Mouse (Mus musculus): Measurements from ENCODE around the gene Dyrk1a.

Gene Dyrk1a

DNA sequence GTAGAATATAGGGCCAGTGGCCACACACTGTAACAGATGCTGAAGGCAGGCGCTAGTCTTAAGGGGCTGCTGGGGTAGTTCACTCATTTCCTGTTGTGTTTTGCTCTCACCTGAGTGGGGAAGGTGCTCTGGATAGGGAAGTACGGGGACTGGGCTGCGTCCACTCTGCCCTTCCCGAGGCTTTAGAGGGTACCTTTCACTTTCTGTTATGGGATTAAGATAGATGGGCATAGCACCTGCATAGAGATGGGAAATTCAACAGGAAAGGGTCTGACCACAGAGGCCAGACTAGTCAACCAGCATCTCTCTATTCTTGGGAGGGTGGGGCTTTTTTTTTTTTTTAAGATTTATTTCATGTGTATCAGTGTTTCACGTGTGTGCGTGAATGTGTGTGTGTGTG is 19.2 kb downstream of the Dyrk1a start:
- no peak for DNase-seq (ENCODE audit: low read depth in 1 of 2, low spot score in 2 of 2)

DNA sequence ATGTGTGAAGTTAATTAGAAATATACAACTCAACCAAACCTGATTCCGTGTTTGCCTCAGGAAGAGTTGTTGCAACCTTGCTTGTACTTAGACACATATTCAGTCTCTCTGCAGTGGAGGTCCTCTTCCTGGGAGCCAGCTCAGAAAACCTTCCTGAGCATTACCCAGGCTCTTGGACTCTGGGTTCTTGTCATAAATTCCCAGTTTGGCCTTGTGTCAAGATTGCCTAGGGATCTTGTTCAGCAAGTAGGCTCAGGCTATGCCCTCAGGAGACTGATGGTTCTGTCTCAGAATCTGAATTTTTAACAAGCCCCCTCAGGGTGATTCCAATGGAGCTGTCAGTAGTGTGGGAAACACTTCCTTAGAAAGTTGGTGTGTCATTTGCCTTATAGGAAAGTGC is 19.8 kb downstream of the Dyrk1a start:
- DNase-seq (ENCODE audit: low read depth in 1 of 2, low spot score in 2 of 2), result no peak

DNA sequence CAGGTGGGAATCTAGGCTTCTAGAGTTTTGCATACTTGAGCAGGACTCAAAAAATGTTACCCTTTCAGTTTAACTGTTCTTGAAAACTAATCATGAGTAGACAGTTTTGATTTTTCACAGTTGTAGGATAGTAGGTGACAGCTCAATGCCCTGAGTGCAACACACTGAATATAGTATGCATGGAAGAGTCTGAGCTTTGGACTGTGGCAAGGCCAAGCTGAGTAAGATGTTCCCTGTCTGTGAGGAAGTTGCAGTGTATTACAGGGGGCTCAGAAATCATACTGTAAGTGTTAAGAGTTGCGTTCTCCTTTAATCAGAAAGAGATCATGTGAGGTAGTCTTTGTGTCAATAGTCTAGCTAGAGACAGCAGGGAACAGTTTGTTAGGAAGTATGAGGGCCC is 20.4 kb downstream of the Dyrk1a start:
- no peak for DNase-seq (ENCODE audit: low read depth in 1 of 2, low spot score in 2 of 2)

DNA sequence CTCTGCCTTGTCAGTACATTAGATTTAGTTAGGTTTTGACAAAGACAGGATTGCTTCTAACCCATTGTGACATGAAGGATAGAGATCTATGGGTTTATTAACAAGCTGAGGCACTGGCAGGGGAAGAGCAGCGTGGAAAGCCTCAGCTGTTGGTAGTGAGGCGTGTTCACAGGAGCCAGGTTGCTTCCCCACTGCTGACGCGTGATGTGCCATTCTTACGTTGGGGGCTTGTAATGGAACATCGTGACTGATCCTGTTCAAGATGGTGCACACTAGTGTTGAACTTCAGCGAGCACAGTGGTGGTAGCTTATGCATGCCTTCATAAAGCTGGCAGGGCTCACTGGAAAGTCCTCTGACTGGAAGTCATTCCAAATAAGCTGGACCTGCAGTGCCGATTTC is 21.2 kb downstream of the Dyrk1a start:
- no peak for DNase-seq (ENCODE audit: low read depth in 1 of 2, low spot score in 2 of 2)

DNA sequence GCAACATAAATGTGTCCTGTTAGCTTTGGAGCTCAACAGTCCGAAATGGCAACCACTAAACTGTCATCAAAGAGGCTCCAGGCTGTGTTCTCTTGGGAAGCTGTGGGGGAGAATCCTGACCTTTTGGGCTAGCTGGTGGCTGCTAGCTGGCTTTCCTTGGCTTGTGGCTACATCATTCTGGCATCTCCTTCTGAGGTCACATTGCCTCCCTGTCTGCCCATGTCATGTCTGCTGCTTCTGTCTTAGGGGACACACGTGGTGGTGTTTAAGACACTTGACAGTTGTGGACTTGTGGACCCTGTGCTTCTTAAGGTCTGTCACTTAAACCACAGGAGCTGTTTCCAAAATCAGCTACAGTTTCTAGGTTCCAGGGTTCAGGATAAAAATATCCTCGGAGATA is 21.7 kb downstream of the Dyrk1a start:
- DNase-seq (ENCODE audit: low read depth in 1 of 2, low spot score in 2 of 2), result no peak

DNA sequence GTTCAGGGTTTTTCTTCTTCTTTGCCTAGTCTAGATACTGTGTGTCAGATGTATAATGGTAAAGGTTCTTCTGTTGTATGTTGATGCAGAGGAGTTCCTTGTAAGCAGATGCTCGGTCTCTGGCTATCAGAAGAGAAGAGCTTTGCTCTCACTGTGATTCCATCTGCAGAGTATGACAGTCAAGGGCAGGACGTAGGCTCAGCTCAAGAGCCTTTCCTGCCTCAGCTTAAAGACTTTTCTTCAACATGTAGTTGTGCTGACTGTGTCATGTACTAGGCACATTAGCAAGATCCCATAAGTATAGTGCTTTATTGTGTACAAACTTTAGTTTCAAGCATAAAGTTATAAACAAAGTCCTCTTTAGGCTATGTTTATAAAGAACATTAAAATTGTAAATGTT is 26.8 kb downstream of the Dyrk1a start:
- no peak for DNase-seq (ENCODE audit: low read depth in 1 of 2, low spot score in 2 of 2)

DNA sequence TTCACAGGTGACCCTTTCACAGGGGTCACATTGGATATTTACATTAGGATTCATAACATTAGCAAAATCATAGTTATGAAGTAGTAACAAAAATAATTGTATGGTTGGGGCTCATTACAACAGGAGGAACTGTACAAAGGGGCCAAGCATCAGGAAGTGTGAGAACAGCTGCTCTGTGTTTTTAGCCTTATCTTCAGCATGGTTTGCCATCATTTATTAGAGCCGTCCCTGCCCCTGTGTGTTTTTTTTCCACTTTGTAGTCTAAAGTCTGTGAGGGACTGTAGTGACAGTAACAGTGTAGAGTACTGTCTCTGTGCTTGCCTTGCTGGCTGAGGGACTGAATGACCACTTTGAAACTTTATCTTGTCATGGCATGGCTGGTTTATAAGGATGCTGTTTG is 27.8 kb downstream of the Dyrk1a start:
- DNase-seq (ENCODE audit: low read depth in 1 of 2, low spot score in 2 of 2), result no peak

DNA sequence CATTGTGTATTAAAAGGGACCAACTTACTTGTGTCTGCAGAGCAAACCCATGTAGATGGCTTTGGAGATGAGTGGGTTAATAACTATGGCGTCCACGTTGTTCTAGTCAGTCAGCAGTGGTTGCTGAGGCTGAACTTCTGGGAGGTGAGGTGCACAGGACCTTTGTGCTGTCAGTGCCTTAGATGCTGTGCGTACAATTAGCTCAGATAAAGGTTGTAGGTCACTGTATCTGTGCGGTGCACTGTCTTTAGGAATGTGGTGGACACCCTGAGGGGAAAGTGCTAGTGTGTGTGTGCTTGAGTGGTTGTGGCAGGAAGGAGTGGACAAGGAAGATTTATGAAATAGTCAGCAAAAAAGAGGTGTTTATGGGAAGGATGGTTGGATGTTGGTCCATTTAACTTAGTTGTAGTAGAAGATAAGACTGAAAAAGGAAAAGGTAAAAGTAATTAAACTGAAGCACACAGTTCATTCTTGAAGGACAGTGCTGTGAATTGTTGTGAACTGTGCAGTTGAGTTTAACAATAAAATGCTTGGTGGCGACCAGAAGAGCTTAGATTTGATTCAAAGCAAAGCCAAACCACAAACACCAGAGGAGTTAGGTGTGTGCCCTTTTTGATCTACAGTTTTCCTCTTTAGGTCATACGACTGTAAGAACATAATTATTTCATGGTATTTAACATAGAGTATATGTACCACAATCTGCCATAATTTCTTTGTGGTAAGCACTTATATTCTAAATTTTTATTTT is 30.3 kb downstream of the Dyrk1a start:
- no peak for DNase-seq (ENCODE audit: low read depth in 1 of 2, low spot score in 2 of 2)

DNA sequence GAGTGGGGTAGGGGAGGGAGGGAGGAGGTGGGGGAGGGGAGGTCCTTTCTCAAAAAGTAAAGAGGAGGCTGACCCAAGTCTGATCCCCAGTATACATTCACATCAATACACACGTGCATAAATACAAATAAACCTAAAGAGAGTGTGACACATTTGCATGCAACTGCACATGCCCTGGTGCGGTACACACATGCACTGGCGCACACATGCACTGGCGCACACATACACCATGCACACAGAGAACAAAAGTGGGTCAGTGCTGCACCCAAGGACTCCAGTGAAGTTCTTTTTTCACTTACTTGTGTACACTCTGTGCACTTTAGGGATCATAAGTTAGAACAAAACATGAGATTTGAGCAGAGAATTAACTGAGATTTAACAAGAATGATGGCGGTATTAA is 31.3 kb downstream of the Dyrk1a start:
- no peak for DNase-seq (ENCODE audit: low read depth in 1 of 2, low spot score in 2 of 2)

DNA sequence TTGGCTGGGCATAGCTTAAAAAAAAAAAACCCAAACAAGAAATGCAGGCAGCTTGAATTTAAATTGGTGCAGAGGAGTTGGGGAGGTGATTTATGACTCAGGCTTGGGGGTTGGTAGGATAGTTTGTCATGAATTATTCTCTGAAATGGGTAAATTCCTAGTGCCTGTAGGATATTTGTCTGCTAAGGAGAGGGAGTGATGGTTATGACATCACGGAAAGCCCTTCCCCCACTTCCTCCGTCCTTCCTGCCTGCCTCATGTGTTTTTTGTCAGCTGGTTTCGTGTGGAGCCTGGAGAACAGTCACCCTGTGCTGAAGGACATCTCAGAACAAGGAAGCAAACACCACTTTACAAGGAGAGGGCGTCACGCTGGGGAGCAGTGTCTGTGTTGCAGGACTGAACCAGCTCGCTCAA is 31.7 kb downstream of the Dyrk1a start:
- DNase-seq (ENCODE audit: low read depth in 1 of 2, low spot score in 2 of 2), result peak; percentile 17 to 57

DNA sequence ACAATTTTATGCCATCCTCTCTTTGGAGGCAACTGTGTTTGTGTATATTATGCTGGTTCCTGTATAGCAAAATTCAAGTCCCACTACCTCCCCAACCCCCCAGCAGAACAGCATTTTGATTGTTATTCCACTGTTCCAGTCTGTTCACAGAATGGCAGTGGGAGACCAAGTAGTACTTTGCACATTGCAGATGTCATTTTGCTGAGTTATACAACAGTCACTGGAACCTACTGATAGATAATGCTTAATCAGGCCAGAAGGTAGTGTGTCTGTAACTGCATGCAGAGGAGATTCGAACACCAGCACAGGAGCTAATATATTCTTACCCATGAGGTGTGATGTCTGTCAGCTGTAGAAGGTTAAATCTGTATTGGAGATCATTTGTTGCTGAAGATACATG is 32.4 kb downstream of the Dyrk1a start:
- DNase-seq (ENCODE audit: low read depth in 1 of 2, low spot score in 2 of 2), result no peak

DNA sequence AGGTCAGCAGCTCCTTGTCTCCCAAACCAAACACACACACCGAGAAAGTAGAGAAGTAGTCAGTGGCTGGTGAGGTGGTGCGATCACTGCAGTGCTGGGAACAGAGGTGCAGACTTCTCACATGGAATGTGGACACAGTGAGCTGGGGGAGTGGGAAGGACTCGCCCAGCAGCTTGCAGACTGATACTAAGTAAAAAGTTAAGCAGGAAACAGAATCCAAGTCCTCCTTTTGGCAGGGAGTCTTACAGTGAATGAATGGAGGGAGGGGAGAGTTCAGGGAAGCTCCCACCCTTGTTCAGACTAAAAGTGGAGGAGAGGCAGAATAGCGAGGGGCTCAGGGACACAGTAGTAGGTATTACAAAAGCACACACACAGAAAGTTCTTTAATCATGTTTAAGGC is 32.9 kb downstream of the Dyrk1a start:
- no peak for DNase-seq (ENCODE audit: low read depth in 1 of 2, low spot score in 2 of 2)

DNA sequence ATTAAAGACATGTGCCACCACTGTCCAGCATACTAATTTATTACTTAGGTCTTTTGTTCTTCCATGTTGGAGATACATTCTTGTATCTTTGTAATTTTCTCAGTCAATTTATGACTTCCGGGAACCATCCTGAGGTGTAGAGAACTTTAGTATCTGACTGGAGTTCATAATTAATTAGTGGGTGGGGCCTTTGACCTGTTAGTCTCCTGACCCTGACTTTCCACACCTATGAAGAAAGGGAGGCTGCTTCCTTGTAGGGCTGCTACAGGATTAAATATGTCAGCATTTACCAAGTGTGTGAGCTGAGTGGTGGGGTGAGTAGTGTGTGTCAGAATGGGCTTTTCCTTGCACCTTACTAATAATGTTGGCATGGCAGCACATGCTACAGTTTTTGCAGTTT is 36.4 kb downstream of the Dyrk1a start:
- no peak for DNase-seq (ENCODE audit: low read depth in 1 of 2, low spot score in 2 of 2)

DNA sequence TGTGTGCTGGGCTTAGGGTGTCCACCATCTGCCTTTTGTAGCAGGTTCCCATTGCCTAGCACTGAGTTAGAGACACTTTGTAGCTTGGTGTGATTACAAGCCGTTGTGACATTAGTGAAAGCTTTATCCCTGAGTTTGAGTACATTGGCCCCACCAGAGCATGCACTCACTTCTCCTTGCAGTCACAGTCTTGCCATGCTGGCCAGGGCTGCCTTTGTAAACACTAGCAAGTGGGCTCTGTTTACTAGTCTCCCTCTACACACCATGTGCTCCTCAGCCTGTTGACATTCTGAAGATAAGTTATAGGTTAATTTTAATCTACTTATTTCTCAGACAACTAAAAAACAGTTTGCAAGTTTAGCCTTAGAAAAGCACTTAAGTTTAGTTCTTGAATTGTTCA is 37.7 kb downstream of the Dyrk1a start:
- no peak for DNase-seq (ENCODE audit: low read depth in 1 of 2, low spot score in 2 of 2)

DNA sequence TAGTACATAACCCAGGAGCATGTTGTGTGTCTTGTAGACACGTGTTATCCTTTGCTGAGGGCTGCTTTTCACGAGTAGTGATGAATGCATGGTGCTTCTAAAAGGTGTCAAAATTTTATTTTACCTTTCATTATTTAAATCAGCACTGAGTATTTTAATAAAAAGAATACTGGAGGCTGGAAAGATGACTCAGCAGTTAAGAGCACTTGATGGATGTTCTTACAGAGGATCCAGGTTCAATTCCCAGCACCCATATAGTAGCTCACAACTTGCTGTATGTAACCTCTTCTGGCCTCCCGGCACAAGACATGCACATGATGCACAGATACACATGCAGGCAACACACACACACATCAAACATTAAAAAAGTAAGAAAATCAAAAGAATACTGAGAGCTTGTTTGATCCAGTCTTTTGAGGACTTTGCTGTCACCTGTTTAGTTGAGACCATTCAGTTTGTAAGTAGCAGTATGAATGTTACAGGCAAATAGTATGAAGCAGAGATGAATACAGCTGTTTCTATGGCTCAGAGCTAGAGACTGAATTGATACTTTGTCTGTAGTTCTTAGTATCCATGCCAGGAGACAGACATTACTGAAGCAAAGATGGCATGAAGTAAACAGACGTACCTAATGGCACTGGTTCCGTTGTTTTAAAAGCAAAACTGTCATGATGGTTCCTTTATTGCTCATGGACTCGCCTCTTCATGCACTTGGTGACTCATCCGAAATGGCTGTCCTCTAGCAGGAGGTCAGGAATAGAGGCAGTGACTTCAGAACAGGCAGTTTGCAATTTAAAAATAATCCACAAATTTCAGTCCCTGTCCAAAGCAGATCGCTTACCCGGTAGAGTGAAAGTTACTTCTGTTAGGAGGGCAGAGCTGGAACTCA is 39.1 kb downstream of the Dyrk1a start:
- DNase-seq (ENCODE audit: low read depth in 1 of 2, low spot score in 2 of 2), result no peak

DNA sequence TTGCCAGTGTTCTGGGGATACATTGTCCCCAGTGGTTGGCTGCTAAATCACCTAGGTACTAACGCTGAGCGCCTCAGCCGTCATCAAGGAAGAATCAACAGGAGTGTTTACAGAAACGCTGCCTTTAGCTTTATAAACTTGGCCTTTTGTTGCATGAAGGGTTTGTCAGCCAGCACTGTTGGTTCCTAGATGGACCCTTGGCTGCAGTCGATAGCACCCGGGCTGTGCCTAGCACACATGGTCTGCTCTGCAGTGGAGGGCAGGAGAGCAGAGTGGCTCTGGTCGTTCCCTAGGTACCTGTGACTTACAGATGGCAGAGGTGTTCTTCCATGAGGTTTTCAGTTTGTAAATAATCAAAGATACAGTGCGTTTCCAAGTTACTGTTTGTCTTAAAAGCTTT is 42.8 kb downstream of the Dyrk1a start:
- no peak for DNase-seq (ENCODE audit: low read depth in 1 of 2, low spot score in 2 of 2)

DNA sequence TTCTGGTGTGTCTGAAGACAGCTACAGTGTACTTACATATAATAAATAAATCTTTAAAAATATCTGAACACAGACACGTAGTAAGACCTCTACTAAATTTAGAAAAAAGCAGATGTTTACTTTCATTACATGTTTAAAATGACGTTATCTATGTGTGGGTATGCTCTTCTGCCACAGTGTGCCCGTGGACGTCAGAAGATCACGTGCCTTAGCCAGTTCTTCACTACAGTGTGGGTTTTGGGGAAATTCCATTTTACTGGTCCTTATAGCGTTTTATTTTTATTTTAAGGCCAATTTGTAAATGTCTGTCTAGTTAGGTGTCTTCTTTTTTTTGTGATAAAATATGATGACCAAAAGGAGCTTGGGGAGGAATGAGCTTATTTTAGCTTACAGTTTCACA is 47.4 kb downstream of the Dyrk1a start:
- DNase-seq (ENCODE audit: low read depth in 1 of 2, low spot score in 2 of 2), result no peak

DNA sequence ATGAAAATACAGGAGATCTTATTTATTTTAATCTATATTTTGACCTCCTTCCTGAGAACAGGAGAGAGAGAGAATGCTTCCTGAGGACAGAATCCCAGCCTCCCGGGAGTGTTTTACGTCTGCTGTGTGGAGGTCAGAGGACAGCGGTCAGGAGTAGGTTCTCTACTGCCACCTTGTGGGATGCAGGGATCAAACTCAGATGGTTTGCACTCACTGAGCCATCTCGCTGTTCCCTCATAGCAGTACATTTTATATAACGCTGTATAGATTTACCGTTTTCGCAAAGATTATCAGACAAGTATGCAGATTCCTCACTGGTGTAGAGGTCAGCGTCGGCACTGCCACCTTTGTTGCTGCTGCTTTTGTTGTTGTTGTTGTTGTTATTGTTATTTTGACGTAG is 48.7 kb downstream of the Dyrk1a start:
- peak in 1 of 2 experiments; percentile 20 for DNase-seq (ENCODE audit: low read depth in 1 of 2, low spot score in 2 of 2)

DNA sequence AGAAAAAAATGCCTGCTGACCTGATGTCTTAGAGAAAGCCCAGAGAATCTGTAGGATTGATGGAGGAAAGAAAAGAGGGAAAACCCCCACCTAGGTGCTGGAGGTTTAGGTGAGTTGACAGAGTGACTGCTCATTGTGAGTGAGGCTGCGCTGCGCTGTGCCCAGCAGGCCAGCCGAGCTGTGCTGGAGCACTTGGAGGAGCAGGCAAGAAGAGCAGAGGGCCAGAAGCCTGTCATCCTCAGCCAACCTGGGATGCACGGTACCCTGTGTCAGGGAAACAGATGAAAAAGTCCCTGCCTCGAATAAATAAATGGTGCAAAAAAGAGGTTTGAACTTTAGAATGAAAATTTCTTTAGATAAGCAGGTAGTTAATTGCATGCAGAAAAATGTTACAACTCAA is 49.5 kb downstream of the Dyrk1a start:
- no peak for DNase-seq (ENCODE audit: low read depth in 1 of 2, low spot score in 2 of 2)

DNA sequence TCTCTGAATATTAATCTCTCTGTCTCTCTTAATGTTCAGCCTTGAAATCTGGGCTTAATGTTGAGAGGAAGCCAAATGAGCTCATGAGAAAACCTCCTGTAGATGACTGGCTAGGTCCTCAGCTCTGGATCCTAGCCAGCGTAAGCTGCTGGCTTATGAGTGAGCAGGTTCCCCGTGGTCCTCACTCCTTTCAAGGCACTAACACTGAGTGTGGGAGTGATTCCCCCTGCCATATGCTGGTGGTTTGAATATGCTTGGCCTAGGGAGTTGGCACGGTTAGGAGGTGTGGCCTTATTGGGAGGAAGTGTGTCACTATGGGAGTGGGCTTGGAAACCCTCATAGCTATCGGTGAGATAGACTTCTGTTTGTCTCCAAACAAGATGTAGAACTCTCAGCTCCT is 55.1 kb downstream of the Dyrk1a start:
- DNase-seq (ENCODE audit: low read depth in 1 of 2, low spot score in 2 of 2), result no peak

DNA sequence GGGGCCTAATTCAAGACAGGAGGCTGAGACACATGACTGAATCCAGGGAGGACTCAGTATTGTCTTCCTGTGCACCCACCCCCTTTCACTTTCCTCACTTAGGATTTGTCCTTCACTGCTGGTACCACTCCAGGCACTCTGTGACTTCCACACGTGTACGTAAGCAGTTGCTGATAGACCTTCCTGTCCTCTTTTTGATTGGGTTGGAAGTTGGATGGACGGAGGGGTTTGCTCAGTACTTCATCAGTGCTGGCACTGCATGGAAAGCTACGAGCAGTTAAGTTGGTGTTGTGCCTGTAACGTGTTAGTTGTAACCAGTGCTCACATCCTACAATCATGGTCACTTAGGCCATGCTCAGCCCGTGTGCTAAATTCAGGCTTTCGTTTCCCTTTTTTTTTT is 55.8 kb downstream of the Dyrk1a start:
- no peak for DNase-seq (ENCODE audit: low read depth in 1 of 2, low spot score in 2 of 2)

DNA sequence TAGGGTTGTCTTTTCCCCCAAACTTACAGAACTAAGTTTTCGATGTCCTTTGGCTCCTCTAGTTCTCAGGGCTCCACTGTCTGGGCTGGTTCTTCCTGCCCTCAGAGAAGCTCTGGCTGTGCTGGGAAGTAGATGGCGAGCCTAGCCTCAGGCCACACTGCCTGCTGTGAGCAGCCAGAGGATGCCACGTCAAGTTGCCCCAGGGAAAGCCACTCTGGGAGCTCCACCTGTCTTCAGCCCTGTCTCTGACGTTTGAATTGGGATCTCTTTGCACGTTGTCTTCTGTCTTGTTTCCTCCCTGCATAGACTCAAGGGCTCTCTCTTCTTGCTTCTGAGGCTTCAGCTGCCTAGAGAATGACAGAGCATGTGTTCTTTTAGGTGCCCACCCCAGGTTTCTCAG is 57.9 kb downstream of the Dyrk1a start:
- no peak for DNase-seq (ENCODE audit: low read depth in 1 of 2, low spot score in 2 of 2)

Measured in monocyte, adult 2 months (primary cell).